Mouse (Mus musculus): ENCODE measurements at regions not wholly inside any gene's neighbourhood (a gene's known extent, or its start where the extent isn't known, plus 50 kb on each side); places are given as distances from the start of the nearest gene placed in this dataset.
A peak's percentile ranks its signal among the peaks of the same experiment; 100 is the strongest.

GRCm38 (mm10) chr3:136993473-136993872 is 323.5 kb downstream of the Ppp3ca start:
- no peak for DNase-seq (ENCODE audit: low spot score in 2 of 2)

GRCm38 (mm10) chr3:136994361-136995083 is 324.6 kb downstream of the Ppp3ca start:
- no peak for DNase-seq (ENCODE audit: low spot score in 2 of 2)
- peak; percentile 68 for TF ChIP-seq CTCF (conservative IDR thresholded peaks at IDR 0.05)
- Histone ChIP-seq H3K27ac (peak overlapping the region; percentile 83; the same call in 1 of the 2 replicates), H3K4me3 (no peak overlapping the region)

More at GRCm38 (mm10) chr3:136993473-136993872, 323.5 kb downstream of the Ppp3ca start:
- no peak for TF ChIP-seq CTCF (conservative IDR thresholded peaks at IDR 0.05)
- H3K27ac ChIP-seq: no peak overlapping the region
- H3K4me3 ChIP-seq: no peak overlapping the region

GRCm38 (mm10) chr3:136995611-136996335 is 325.8 kb downstream of the Ppp3ca start:
- TF ChIP-seq CTCF (conservative IDR thresholded peaks at IDR 0.05): no peak
- H3K27ac ChIP-seq: peak overlapping the region; percentile 83
- DNase-seq (ENCODE audit: low spot score in 2 of 2): no peak
- H3K4me3 ChIP-seq: no peak overlapping the region

- DNase-seq (ENCODE audit: low spot score in 2 of 2): no peak
- no peak overlapping the region for H3K4me3 ChIP-seq
- TF ChIP-seq CTCF (conservative IDR thresholded peaks at IDR 0.05): no peak
- H3K27ac ChIP-seq: peak overlapping the region; percentile 83
These were observed 326.5 kb downstream of the Ppp3ca start for GRCm38 (mm10) chr3:136996381-136996895.

GRCm38 (mm10) chr3:137011551-137011950 is 329.3 kb upstream of the Emcn start:
- no peak for TF ChIP-seq CTCF (conservative IDR thresholded peaks at IDR 0.05)

GRCm38 (mm10) chr3:137014686-137015085 is 326.2 kb upstream of the Emcn start:
- no peak for DNase-seq (ENCODE audit: low spot score in 2 of 2)
- Histone ChIP-seq H3K4me3 (no peak overlapping the region), H3K27ac (peak overlapping the region; percentile 85)
- TF ChIP-seq CTCF (conservative IDR thresholded peaks at IDR 0.05): no peak

More at GRCm38 (mm10) chr3:137011551-137011950, 329.3 kb upstream of the Emcn start:
- peak overlapping the region; percentile 20; the same call in 1 of the 2 replicates for H3K27ac ChIP-seq
- no peak overlapping the region for H3K4me3 ChIP-seq
- no peak for DNase-seq (ENCODE audit: low spot score in 2 of 2)

GRCm38 (mm10) chr3:137015199-137015598 is 325.7 kb upstream of the Emcn start:
- DNase-seq (ENCODE audit: low spot score in 2 of 2): peak in 1 of 2 experiments; percentile 28
- peak overlapping the region; percentile 85 for H3K27ac ChIP-seq
- no peak for TF ChIP-seq CTCF (conservative IDR thresholded peaks at IDR 0.05)
- H3K4me3 ChIP-seq: no peak overlapping the region

- peak overlapping the region; percentile 71 for H3K27ac ChIP-seq
These were observed 320.8 kb upstream of the Emcn start for GRCm38 (mm10) chr3:137019971-137020634.

GRCm38 (mm10) chr3:137029546-137029945 is 311.3 kb upstream of the Emcn start:
- no peak for DNase-seq (ENCODE audit: low spot score in 2 of 2)
- no peak overlapping the region for H3K4me3 ChIP-seq
- no peak overlapping the region for H3K27ac ChIP-seq
- no peak for TF ChIP-seq CTCF (conservative IDR thresholded peaks at IDR 0.05)

More at GRCm38 (mm10) chr3:137019971-137020634, 320.8 kb upstream of the Emcn start:
- no peak overlapping the region for H3K4me3 ChIP-seq
- DNase-seq (ENCODE audit: low spot score in 2 of 2): peak in 1 of 2 experiments; percentile 63
- no peak for TF ChIP-seq CTCF (conservative IDR thresholded peaks at IDR 0.05)

GRCm38 (mm10) chr3:137032802-137033201 is 308.1 kb upstream of the Emcn start:
- Histone ChIP-seq H3K4me3 (no peak overlapping the region), H3K27ac (no peak overlapping the region)
- no peak for DNase-seq (ENCODE audit: low spot score in 2 of 2)
- TF ChIP-seq CTCF (conservative IDR thresholded peaks at IDR 0.05): no peak

GRCm38 (mm10) chr3:137039638-137040037 is 301.2 kb upstream of the Emcn start:
- Histone ChIP-seq H3K4me3 (no peak overlapping the region), H3K27ac (no peak overlapping the region)
- DNase-seq (ENCODE audit: low spot score in 2 of 2): no peak
- TF ChIP-seq CTCF (conservative IDR thresholded peaks at IDR 0.05): no peak

- H3K4me3 ChIP-seq: 0 out of 2 replicates have a peak overlapping the region, but pooled peaks have one; percentile 17
- peak overlapping the region; percentile 86 for H3K27ac ChIP-seq
- no peak for TF ChIP-seq CTCF (conservative IDR thresholded peaks at IDR 0.05)
- peak in 1 of 2 experiments; percentile 18 for DNase-seq (ENCODE audit: low spot score in 2 of 2)
These were observed 284.2 kb upstream of the Emcn start for GRCm38 (mm10) chr3:137056544-137057224.
